Mouse (Mus musculus) frontal cortex, postnatal 25 days (tissue): ENCODE results near the gene Slco1a6.

Source experiments
- DNase-seq, 2 experiments: peaks; one replicate each; pipeline ENCODE4 v3.0.0; 2022; ENCODE audit warnings: low spot score in 2 of 2

The Slco1a6 gene

DNA sequence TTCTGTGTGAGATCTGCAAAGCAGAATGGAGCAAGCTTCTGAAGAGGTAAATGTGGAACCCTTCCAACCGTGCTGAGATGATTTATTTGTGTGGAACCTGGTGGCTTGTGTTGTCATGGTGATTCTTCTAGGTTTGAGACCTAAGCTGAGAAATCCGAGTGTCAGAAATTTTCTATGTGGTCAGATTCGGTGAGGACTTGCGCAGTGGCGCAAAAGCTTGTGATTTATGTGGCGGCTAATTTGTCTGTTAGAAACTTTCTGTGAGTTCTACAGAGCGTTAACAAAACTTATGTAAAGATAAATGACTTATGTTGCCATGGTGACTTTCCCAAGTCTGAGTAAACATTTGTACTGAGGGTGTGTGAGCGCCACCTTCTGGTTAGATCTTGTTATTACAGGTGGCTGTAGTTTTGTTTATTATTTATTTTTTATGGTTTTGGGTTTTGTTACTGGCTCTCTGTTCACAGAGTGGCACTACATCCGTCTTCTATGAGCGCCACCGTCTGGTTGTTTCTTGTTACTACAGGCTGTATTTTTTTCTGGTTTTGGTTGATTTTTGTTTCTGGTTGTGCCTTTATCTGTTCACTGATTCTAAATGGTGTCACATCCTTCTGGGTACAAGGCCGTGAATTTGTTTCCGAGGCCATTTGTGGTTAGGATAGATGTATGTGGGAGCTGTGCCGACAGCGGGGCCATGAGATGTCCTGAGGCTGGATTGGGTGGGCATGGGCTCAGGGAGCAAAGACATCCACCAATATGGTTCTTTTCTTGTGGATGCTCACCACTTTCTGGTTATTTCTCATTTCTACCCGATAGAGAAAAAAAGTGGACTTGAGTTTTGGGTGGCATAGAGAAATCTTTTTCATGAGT, 167.8 kb downstream of the Slco1a6 start:
- DNase-seq, result peak in 1 of 2 experiments; percentile 8

DNA sequence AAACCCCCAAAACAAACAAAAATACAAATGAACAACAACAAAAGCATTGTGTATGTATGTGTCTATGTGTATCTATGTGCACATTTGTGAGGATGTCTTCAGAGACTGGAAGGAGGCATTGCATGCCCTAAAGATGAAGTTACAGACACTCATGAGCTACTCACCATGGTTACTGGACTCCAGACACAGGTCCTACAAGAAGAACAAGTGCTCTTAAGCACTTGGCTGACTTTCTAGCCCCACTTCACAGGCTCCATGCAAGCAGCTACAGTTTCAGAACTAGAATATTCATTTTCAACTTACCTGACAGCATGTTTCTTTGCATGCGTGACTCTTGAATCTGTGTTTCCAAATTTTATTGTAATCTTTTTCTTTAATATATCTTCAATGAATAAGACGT, 172.6 kb downstream of the Slco1a6 start:
- no peak for DNase-seq
